Mouse (Mus musculus) cerebellum, postnatal 25 days (tissue): Measurements from ENCODE around the gene Gcn1l1.

Experiments used
- DNase-seq, 2 experiments: peaks; one replicate each; pipeline ENCODE4 v3.0.0; 2021; ENCODE audit warnings: mixed read lengths in 2 of 2

Gcn1l1 gene

GRCm38 (mm10) chr5:115666366-115667065, 101.5 kb downstream of the Gcn1l1 start:
- peak; percentile 74 to 81 for DNase-seq

- no peak for DNase-seq
These were observed 102.2 kb downstream of the Gcn1l1 start for GRCm38 (mm10) chr5:115667210-115667609.

DNA sequence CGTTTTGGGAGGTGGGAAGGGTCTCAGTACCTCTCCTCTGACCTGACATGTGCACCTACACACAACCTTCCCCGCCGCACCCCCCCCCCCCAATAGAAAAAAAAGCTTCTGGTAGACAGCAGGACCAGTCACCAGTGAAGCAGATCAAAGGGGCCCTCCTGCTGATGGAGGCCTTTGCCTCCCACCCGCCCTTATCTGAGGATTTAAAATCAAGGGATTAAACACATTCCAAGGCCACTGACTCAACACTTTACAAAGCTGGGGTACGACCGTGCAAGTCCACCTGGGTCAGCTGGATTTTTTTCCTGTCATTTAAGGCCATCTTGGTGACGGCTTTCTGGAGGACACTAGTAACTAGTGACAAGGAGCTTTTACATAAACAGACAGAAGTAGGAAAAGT, 102.8 kb downstream of the Gcn1l1 start:
- DNase-seq: no peak

DNA sequence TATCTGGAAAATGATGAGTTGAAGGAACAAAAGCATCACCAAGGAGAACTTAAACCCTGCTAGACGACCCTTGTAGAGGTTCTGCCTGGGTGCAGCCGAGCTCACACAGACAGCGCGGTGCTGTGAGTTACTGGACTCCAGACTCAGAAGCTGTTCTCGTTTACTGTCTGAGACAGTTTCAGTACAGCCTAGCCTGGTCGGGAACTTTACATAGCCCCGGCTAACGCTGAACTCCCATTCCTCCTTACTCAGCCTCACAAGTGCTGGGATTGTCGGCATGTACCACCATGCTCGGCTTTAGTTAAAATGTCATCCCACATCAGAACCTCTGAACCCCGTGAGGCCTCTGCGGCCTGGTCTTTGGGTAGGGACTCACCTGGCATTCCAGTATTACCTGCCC, 103.9 kb downstream of the Gcn1l1 start:
- DNase-seq: no peak

- no peak for DNase-seq
These were observed 104.9 kb downstream of the Gcn1l1 start for GRCm38 (mm10) chr5:115669974-115670373.

GRCm38 (mm10) chr5:115670406-115670805, 105.4 kb downstream of the Gcn1l1 start:
- no peak for DNase-seq

DNA sequence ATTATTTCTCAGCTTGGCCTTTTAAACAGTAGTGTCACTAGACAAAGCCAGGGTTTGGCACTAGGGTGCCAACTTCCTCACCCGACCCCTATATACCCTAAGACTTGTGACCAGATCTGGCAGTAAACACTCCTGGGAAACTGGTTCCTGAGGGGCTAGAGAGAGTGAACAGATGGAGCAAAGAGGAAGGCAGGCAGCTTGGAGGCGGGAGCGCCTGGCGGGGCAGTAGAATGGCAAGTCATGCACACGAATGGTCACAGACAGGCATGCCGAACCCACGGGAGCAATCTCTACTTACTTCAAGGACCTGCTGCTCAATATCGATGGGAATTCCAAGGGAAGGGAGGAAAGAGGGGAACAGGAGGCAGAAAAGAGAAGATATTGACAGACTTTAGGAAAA, 106.8 kb downstream of the Gcn1l1 start:
- DNase-seq: peak; percentile 72 to 79
